8 mouse cellular contexts compared by ENCODE assay signal in the genomic region with DNA sequence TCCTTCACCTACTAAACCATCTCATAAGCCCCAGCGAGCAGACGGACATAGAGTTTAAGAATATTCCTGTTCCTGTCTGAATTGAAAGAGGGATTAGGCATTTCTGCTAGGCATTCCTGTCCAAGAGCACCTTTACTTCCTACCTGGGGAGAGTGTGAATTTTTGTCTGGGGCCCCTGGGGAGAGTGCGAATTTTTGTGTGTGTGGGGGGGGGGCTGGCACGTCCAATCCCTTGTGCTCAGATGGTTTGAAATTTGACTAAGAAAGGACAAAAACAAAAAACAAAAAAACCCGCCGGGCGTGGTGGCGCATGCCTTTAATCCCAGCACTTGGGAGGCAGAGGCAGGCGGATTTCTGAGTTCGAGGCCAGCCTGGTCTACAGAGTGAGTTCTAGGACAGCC. TPM values are rescaled to one million over a fixed set of nuclear protein-coding genes. Genes with fewer than 3 reads are reported as not detected.
DNase-seq lines count a peak whose midpoint lies in the region; ATAC-seq and TF ChIP-seq lines count a peak whose summit lies in the region.

No protein-coding gene starts in this region.

- ATAC-seq in embryonic facial prominence, embryonic 14.5 days (ENCODE audit: low read depth) = 0 out of 2 replicates have a peak, but pooled peaks have one; percentile 19
- peak; percentile 14; the same call in 1 of the 2 replicates for ATAC-seq in limb, embryonic 11.5 days (ENCODE audit: insufficient number of reproducible peaks, low FRiP score, low TSS enrichment, low read depth)
- no peak for ATAC-seq in CD4-positive, CD25-positive, alpha-beta regulatory T cell, adult 4 months

- peaks cover 14% of the 10 kb centered on the region; the same call in 1 of the 2 replicates for H3K36me3 ChIP-seq in embryonic facial prominence, embryonic 14.5 days (ENCODE audit: control insufficient read depth, insufficient read depth, low read length)
- H3K36me3 ChIP-seq in limb, embryonic 11.5 days (ENCODE audit: control insufficient read depth, insufficient read depth, low read length) = peaks cover 4% of the 10 kb centered on the region

- no peak for DNase-seq in left cerebral cortex, adult 2 months (ENCODE audit: extremely low spot score in 1 of 2, low spot score in 2 of 2)
- no peak for DNase-seq in left cerebral cortex, adult 9 months (ENCODE audit: low spot score in 2 of 2)
- no peak for DNase-seq in embryonic facial prominence, embryonic 14.5 days (ENCODE audit: low spot score)
- no peak for DNase-seq in limb, embryonic 11.5 days (ENCODE audit: low spot score)
- DNase-seq in thymus, adult 18-20 months = no peak
- no peak for DNase-seq in embryo, embryonic 10.5 days (ENCODE audit: low spot score)

- no peak overlapping the region for H3K9ac ChIP-seq in embryonic facial prominence, embryonic 14.5 days (ENCODE audit: low read depth, low read length)
- no peak overlapping the region for H3K9ac ChIP-seq in limb, embryonic 11.5 days (ENCODE audit: low read length)

- 68% methylated on average over 10 of the region's 10 CpGs for WGBS in embryonic facial prominence, embryonic 14.5 days
- WGBS in limb, embryonic 11.5 days = 66% methylated on average over 10 of the region's 10 CpGs
- WGBS in olfactory bulb, adult 2 months = 66% methylated on average over 10 of the region's 10 CpGs

- H3K4me1 ChIP-seq in embryonic facial prominence, embryonic 14.5 days (ENCODE audit: control insufficient read depth, insufficient read depth, low read length) = 0 out of 2 replicates have a peak, but pooled peaks cover 3% of the 10 kb centered on the region
- 0 out of 2 replicates have a peak, but pooled peaks cover 3% of the 10 kb centered on the region for H3K4me1 ChIP-seq in limb, embryonic 11.5 days (ENCODE audit: control insufficient read depth, insufficient read depth, low read length)
- no peaks in the 10 kb centered on the region for H3K4me1 ChIP-seq in olfactory bulb, adult 2 months (ENCODE audit: control insufficient read depth, insufficient read depth, low read length)

- no peak for TF ChIP-seq POLR2A in olfactory bulb, adult 2 months (IDR thresholded peaks at IDR 0.05; ENCODE audit: insufficient read depth, low read depth, low read length)

- no peaks in the 10 kb centered on the region for H3K27me3 ChIP-seq in embryonic facial prominence, embryonic 14.5 days (replicated peaks; ENCODE audit: control insufficient read depth, insufficient read depth, low read length)
- no peaks in the 10 kb centered on the region for H3K27me3 ChIP-seq in limb, embryonic 11.5 days (ENCODE audit: control insufficient read depth, insufficient read depth, low read length)

- H3K9me3 ChIP-seq in embryonic facial prominence, embryonic 14.5 days (ENCODE audit: control insufficient read depth, low read length) = no peaks in the 10 kb centered on the region
- H3K9me3 ChIP-seq in limb, embryonic 11.5 days (ENCODE audit: control insufficient read depth, low read length) = no peaks in the 10 kb centered on the region

- intact Hi-C loops in left cerebral cortex, adult 2 months (cut with DNase I) = no loop called here

- H3K4me3 ChIP-seq in left cerebral cortex, adult 2 months = peak overlapping the region; percentile 98
- H3K4me3 ChIP-seq in embryonic facial prominence, embryonic 14.5 days (ENCODE audit: low read depth, low read length) = peak overlapping the region; percentile 76
- H3K4me3 ChIP-seq in limb, embryonic 11.5 days (ENCODE audit: low read depth, low read length) = peak overlapping the region; percentile 88
- H3K4me3 ChIP-seq in olfactory bulb, adult 2 months (ENCODE audit: insufficient read depth, low read depth, low read length) = peak overlapping the region; percentile 24

- peak overlapping the region; percentile 79 for H3K4me2 ChIP-seq in embryonic facial prominence, embryonic 14.5 days (ENCODE audit: low read depth, low read length)
- peak overlapping the region; percentile 76; the same call in 1 of the 2 replicates for H3K4me2 ChIP-seq in limb, embryonic 11.5 days (ENCODE audit: low read depth, severe bottlenecking)

- TF ChIP-seq CTCF in left cerebral cortex, adult 2 months (IDR thresholded peaks at IDR 0.05) = no peak
- no peak for TF ChIP-seq CTCF in olfactory bulb, adult 2 months (IDR thresholded peaks at IDR 0.05; ENCODE audit: insufficient read depth, low read depth, low read length)

- H3K27ac ChIP-seq in left cerebral cortex, adult 2 months = no peak overlapping the region
- H3K27ac ChIP-seq in embryonic facial prominence, embryonic 14.5 days (replicated peaks; ENCODE audit: low read depth, low read length) = no peak overlapping the region
- no peak overlapping the region for H3K27ac ChIP-seq in limb, embryonic 11.5 days (replicated peaks; ENCODE audit: low read depth, low read length)
- no peak overlapping the region for H3K27ac ChIP-seq in olfactory bulb, adult 2 months (ENCODE audit: insufficient read depth, low read depth, low read length)

RNA-seq across cellular contexts. Expression of gene L3mbtl2, which starts 0.4 kb away (rescaled TPM):
- total RNA-seq in left cerebral cortex, adult 2 months (2021) = 10 to 100 TPM; 35.0 to 38.8 TPM
- polyA plus RNA-seq in embryonic facial prominence, embryonic 14.5 days (2014; fragmentation: Nextera tagmentation; extraction: Ambion mirVana) = 15.5 and 17.0 TPM in 2 replicates
- polyA plus RNA-seq in limb, embryonic 11.5 days (2014; fragmentation: Nextera tagmentation; extraction: Ambion mirVana) = 24.2 and 27.0 TPM in 2 replicates
- not detected in 2 replicates for polyA plus RNA-seq in olfactory bulb, adult 2 months (2012; ENCODE audit: insufficient read depth, insufficient read length, low replicate concordance, missing spikeins)
- 10 to 100 TPM; 23.6 to 44.0 TPM for polyA plus RNA-seq in CD4-positive, CD25-positive, alpha-beta regulatory T cell, adult 4 months (2017; shearing (Covaris generic))

RNA-seq across cellular contexts. Expression of gene Chadl, which starts 33.8 kb away (rescaled TPM):
- 10 to 100 TPM; 12.2 to 13.8 TPM for total RNA-seq in left cerebral cortex, adult 2 months (2021)
- 11.5 and 14.7 TPM in 2 replicates for polyA plus RNA-seq in embryonic facial prominence, embryonic 14.5 days (2014; fragmentation: Nextera tagmentation; extraction: Ambion mirVana)
- polyA plus RNA-seq in limb, embryonic 11.5 days (2014; fragmentation: Nextera tagmentation; extraction: Ambion mirVana) = 4.4 and 4.5 TPM in 2 replicates
- not detected in 2 replicates for polyA plus RNA-seq in olfactory bulb, adult 2 months (2012; ENCODE audit: insufficient read depth, insufficient read length, low replicate concordance, missing spikeins)
- 1 to 10 TPM; 1.5 to 2.3 TPM for polyA plus RNA-seq in CD4-positive, CD25-positive, alpha-beta regulatory T cell, adult 4 months (2017; shearing (Covaris generic))

Comparison
In these comparisons a context has a peak if more than half of its experiments do, and no peak if none do; other contexts are left out.
1. H3K4me3 ChIP-seq: peak in every context shown above with its lines; median percentile 98 in left cerebral cortex, adult 2 months; 88 in limb, embryonic 11.5 days; 76 in embryonic facial prominence, embryonic 14.5 days; 24 in olfactory bulb, adult 2 months.